Mouse (Mus musculus): ENCODE measurements around the gene Susd6.

DNA sequence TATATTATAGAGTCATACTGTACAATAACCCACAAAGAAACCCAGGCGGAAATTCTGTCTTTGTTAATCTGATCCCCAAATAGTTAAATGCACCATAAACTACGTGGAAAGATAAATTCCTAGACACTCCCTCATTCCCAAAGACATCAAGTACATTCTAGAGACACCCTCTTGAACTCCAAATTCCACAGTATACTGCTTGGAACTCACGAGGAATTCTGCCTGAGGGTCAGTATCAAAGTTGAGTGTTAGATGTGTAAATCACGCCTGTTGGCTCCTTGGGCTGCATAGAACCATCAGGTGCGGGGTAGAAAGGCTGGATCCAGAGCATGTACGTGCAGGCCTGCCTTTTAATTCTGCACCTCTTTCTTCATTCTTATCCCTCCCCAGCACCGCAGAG is 15.5 kb upstream of the Susd6 start:
- no peak for TF ChIP-seq CTCF (IDR thresholded peaks at IDR 0.05; ENCODE audit: low read depth)
- TF ChIP-seq EP300 (IDR thresholded peaks at IDR 0.05; ENCODE audit: low read depth), result no peak

Measured in liver, embryonic 14.5 days (tissue).